Mouse (Mus musculus) stomach, postnatal 0 days (tissue): ENCODE measurements at regions not wholly inside any gene's neighbourhood (a gene's known extent, or its start where the extent isn't known, plus 50 kb on each side); places are given as distances from the start of the nearest gene placed in this dataset.
"Not testable (repeated sequence)": the region's sequence is repeated elsewhere in the genome, so short reads cannot be mapped to it uniquely, and the experiment has no call there.

Experiments
- CTCF ChIP-seq: IDR thresholded peaks from 2 replicates; pipeline ENCODE4 v1.5.1; 2016; ENCODE audit warnings: antibody characterized with exemption, low read depth, mild to moderate bottlenecking, moderate library complexity
- EP300 ChIP-seq: optimal IDR thresholded peaks from 2 replicates; pipeline ENCODE3; 2016; ENCODE audit warnings: antibody characterized with exemption

DNA sequence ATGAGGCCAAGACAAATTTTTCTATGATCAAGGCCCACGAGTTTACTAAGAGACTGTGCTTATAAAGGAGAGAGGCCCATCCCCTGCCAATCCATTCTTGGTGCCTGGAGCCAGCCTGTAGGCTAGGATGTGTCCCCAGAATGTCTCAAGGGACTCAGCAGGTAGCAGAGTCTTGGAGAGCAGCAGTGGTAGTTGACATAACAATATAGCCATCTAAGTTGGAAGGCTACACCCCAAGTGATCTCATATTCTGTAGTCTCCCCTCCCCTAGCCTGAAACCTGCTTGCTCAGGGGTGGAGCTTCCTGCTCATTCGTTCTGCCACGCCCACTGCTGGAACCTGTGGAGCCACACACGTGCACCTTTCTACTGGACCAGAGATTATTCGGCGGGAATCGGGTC lies 95.5 kb upstream of the Cenpw start:
- TF ChIP-seq CTCF, EP300: not testable (repeated sequence)
